Mouse (Mus musculus) layer of hippocampus, postnatal 36 days (tissue): ENCODE data around the gene Oas1h. TPM values are rescaled to one million over a fixed set of nuclear protein-coding genes. Genes with fewer than 3 reads are reported as not detected.
"Not testable (repeated sequence)": the region's sequence is repeated elsewhere in the genome, so short reads cannot be mapped to it uniquely, and the experiment has no call there.

Experiments used
- DNase-seq, 2 experiments: peaks; one replicate each; pipeline ENCODE4 v3.0.0; 2022
- total RNA-seq, 2 experiments: library from RNA; stranded (reverse); gene quantifications; 2 replicates each; pipeline ENCODE4 v1.2.3; 2021

Gene Oas1h
- total RNA-seq, 2 experiments from 2014 or later: not detected

DNA sequence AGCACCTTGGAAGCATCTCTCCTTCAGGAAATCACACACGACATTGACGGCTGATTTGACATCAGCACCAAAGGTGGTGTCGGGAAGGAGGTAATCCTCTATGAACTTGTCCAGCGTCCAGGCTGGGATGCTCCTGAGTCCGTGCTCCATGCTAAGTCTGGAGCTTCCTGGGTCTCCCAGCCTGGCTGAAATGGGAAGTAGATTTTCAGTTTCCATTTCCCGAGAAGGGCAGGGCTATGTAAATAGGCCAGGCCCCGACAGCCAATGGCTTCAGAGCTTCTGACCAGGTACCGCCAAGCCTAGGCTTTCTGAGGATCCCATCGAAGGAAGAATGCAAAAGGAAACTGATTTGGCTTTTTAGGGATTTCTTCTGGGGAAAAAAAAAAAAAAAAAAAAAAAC lies 26.2 kb downstream of the Oas1h start, which contains the start of gene Oas1g:
TSS of gene Oas1g (minus strand) at position 201 of the 400 bp plus-strand sequence.
- not testable (repeated sequence) for DNase-seq

GRCm38 (mm10) chr5:120887831-120888230 lies 26.6 kb downstream of the Oas1h start:
- DNase-seq: no peak

DNA sequence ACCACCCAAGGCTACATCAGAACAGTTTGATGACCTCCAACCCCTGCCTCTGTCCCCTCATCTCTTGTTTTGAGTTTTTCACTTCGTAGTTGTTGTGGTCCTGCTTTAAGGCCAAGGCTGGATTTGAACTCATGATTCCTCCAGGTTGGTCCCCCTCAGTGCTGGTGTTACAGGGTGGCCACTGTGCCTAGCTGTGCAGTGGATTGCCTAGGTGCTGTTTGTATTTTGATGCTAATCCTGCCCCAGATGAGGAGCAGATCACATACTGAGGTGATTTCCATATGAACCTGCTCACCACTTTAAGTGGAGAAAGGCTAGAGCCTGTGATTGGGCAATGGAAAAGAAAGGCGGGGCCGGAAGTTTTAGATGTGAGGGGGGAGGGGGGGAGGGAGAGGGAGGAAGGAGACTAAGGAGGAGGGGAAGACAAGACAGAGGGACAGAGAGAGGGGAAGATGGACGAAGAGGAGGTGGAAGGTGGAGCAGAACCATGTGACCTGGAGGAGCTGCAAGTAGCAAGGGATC lies 27.1 kb downstream of the Oas1h start:
- not testable (repeated sequence) for DNase-seq

DNA sequence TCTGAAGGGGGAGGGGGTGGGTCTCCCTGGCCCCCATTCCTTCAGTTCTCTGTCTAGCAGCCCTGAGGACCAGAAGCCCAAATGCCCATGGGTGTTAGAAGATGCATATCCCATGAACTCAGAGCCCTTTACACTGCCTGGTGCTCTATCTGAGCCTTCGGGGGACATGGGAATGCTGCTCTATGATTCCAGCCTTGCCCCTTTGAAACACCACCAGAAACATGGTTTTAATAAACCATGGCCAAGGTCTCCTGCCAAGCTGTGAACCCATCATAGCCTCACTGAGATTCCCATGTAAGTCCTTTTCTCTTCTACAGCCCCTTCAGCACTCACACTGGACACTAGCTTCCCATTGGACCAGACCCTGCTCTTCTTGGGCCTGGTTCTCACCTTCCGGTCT lies 28.8 kb downstream of the Oas1h start:
- no peak for DNase-seq

- DNase-seq: no peak
These were observed 29.8 kb downstream of the Oas1h start for GRCm38 (mm10) chr5:120890991-120891390.

GRCm38 (mm10) chr5:120891566-120892242 lies 30.5 kb downstream of the Oas1h start:
- not testable (repeated sequence) for DNase-seq

- DNase-seq: no peak
These were observed 31.0 kb downstream of the Oas1h start for GRCm38 (mm10) chr5:120892243-120892660.

DNA sequence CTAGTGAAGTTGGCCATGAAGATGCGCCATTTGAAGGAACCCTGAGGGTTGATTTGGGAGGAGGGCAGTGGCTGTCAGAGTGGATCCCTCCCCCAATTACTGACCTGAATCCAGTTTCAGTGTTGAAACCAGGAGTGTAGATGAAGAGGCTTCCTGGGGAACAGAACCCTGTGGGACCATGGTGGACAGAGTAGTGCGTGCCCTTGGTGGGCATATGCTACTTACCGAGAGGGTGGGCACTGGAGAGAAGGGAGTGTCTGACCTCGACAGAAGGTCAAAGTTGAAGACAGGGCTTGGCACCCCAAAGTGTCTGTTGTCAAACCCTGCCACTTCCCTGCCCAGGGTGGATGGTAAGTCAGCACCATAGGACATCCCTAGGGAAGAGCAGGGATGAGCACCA lies 32.6 kb downstream of the Oas1h start:
- DNase-seq: not testable (repeated sequence)

GRCm38 (mm10) chr5:120894692-120895091 lies 33.5 kb downstream of the Oas1h start:
- not testable (repeated sequence) for DNase-seq

DNA sequence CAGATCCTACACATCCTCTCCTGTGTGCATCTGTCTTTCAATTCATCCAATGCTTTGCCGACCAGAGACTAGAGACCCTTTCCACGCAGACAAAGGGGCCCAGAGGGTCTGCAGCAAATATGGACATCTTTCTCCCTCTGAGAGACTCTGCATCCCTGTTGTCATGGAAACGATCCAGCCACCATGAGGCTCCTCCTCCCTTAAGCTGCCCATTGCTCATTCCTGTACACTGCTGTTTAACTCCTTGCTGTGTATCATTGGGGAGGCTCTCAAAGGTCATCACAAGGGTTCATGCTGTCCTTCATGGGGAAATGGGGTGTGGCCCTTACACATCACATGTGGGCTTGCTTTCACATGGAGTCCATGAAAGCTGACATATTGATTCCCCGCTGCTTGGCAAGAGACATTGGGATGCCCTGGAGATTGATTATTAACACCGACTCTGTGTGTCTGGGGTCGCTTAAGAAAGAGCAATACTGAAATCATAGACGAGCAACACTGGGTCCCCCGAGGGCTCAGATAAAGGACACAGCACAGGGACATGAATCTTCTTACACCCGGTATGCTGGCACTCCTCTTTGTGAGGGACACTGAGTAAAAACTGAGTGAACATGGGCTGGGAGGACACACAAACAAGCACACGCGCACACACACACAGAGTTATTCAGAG lies 34.1 kb downstream of the Oas1h start:
- DNase-seq: no peak

DNA sequence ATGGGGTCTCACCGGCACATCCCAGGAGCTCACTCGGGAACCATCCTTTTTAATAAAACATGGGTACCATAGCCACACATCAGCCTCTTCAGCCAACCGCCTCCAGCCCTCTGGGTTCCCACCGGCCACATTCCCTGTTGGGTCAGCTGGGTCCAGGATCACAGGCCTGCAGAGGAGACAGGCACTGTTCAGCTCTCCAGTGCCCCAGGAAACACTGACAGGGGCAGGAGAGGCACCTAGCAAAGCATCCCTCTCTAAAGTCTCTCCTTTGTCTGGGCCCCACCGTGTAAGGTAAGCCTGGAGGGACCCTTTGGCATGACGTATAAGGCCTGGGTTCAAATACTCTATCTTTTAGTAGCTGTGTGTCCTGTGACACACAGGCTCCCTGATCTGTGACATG lies 37.1 kb downstream of the Oas1h start:
- DNase-seq: no peak

DNA sequence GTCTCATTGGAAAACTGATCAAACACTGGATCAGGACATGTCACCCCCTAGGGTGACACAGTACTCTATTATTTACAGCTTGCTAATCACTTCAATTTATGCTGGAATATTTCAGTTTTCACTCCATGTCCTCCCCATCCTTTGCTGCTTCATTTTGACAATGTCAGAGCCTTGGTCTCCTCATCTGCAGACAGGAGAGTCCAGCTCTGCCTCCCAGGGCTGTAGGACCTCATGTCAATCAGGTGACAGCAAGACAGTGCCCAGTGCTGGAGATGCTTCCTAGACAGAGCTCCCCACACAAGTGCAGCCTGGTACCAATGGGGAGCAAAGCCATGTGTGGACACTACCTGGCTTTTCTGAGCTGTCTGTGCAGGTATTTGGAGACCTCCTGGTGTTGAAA lies 37.5 kb downstream of the Oas1h start:
- no peak for DNase-seq

- DNase-seq: no peak
These were observed 39.4 kb downstream of the Oas1h start for GRCm38 (mm10) chr5:120900666-120901065.

- DNase-seq: no peak
These were observed 40.8 kb downstream of the Oas1h start for GRCm38 (mm10) chr5:120902056-120902455.

DNA sequence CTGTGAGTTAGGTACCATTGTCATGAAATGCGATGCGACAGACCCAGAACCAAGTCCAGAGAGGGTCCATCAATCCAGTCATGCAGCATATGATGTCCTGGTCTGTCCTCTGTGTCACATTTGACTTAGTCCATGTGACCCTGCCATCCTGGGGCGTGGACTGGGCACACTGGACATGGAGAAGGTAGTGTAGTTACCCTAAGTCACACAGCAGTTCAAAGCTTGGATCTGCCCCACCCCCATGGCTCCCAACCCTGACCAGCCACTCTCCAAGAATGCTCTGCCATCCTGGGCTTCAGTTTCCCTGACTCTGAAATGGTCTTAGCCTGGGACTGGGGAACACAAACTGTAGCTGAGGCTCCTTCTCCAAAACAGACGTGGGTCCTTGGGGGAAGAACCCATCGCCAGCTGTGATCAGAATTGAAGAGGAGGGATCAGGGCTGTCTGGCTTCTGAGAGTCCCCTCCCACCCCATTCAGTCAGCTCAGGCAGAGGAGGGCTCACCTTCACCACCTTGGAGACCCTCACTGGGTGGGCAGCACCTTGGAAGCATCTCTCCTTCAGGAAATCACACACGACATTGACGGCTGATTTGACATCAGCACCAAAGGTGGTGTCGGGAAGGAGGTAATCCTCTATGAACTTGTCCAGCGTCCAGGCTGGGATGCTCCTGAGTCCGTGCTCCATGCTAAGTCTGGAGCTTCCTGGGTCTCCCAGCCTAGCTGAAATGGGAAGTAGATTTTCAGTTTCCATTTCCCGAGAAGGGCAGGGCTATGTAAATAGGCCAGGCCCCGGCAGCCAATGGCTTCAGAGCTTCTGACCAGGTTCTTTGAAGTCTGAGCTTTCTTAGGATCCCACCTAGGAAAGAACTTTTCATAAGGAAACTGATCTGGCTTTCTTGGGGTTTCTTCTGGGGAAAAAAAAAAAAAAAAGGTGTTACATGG lies 45.8 kb downstream of the Oas1h start, which contains the start of gene Oas1a:
TSS of gene Oas1a (minus strand) at position 731 of the 943 bp plus-strand sequence.
- DNase-seq: not testable (repeated sequence)

- no peak for DNase-seq
These were observed 47.1 kb downstream of the Oas1h start for GRCm38 (mm10) chr5:120908196-120908920.

DNA sequence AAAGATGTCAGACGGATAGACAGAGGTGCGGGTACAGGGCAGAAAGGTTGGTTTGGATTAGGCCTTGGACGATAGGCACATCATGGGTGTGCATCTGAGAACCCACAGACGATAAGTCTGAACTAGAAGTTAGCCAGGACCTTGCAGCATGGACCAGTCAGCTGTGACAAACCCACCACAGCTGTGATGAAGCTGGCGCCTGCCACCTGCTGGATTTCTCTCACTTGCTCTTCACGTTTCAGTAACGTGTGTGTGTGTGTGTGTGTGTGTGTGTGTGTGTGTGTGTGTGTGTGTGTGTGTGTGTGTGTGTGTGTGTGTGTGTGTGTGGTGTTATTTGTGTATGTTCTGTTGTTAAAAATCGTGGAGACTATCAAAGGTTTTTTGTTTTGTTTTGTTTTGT lies 53.0 kb downstream of the Oas1h start, which contains the start of gene Oas1d:
TSS of gene Oas1d (plus strand) at position 333 of the 400 bp plus-strand sequence.
- not testable (repeated sequence) for DNase-seq

DNA sequence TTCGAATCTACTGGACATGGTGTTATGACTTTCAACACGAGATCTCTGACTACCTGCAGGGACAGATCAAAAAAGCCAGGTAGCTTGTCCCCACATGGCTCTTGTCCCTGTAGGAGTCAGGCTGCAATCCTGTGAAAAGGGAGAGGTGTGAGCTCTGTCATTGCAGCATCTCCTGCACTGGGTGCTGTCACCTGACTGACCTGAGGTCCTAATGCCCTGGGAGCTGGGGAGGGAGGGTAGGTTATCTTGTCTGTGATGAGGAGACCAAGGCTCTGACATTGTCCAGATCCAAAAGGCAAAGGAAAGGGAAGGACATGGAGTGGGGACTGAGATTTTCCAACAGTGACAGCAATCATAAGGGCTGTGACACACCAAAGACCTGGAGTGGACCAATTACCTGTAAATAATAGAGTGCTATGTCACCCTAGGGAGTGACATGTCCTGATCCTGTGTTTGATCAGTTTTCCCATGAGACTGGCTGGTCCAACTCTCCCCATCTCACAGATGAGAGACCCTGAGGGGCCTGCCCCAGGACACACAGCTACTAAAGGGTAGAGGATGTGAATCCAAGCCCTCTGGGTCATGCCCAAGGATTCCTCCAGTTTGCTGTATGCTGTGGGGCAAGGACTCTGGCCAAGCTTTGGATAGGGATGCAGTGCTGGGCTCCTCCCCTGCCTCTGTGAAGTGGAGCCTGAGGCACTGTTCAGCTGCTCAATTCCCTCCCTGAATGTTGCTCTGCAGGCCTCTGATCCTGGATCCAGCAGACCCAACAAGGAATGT lies 58.1 kb downstream of the Oas1h start:
- not testable (repeated sequence) for DNase-seq

DNA sequence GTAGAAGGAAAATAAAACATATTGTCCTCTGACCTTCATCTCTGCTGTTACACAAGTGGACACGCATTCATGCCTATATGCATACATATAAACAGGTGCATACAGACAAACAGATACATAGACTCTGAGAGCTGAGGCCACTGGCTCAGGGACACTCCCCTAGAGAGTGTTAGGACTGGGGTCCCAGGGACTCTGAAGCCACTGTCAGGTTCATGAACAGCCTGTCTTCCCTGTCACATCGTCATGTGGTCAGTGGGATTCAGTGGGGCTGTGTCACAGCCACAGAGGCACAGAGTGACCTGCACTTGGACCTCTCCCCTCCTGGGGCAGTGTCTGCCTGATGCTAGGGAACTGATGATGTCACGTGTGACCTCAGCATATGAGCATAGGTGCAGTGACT lies 59.1 kb downstream of the Oas1h start:
- DNase-seq: no peak
